Mouse (Mus musculus) cerebellum, adult 2 months (tissue): ENCODE measurements around the gene Hs2st1. TPM values are rescaled to one million over a fixed set of nuclear protein-coding genes. Genes with fewer than 3 reads are reported as not detected.
A peak's percentile ranks its signal among the peaks of the same experiment; 100 is the strongest.
"Not testable (repeated sequence)": the region's sequence is repeated elsewhere in the genome, so short reads cannot be mapped to it uniquely, and the experiment has no call there.

ENCODE experiments used
- DNase-seq, 2 experiments: peaks; one replicate each; pipeline ENCODE4 v3.0.0; 2021
- H3K27ac ChIP-seq: fragments of 200-500 bp; 2 replicates; pipeline ENCODE4 v1.5.1; 2012; ENCODE audit warnings: low read length, control low read depth, inconsistent platforms; ENCODE audit not compliant: insufficient read depth
- H3K27me3 ChIP-seq: fragments of 200-500 bp; 2 replicates; pipeline ENCODE4 v1.6.1; 2012; ENCODE audit warnings: inconsistent platforms, mild to moderate bottlenecking, low read length, moderate library complexity; ENCODE audit not compliant: control insufficient read depth, insufficient read depth
- H3K4me1 ChIP-seq: fragments of 200-500 bp; 2 replicates; pipeline ENCODE4 v1.6.1; 2011; ENCODE audit warnings: low read length; ENCODE audit not compliant: control insufficient read depth, insufficient read depth
- H3K4me3 ChIP-seq: fragments of 200-500 bp; replicated peaks from 2 replicates; pipeline ENCODE3; 2011; ENCODE audit warnings: mild to moderate bottlenecking, low read depth, low read length, control low read depth; ENCODE audit not compliant: insufficient read depth
- CTCF ChIP-seq: fragments of 200-500 bp; IDR thresholded peaks from 2 replicates; pipeline ENCODE4 v1.5.1; 2011; ENCODE audit warnings: low read depth, mild to moderate bottlenecking, control low read depth, low read length, moderate library complexity, borderline replicate concordance; ENCODE audit not compliant: insufficient read depth
- POLR2A ChIP-seq: fragments of 200-500 bp; IDR thresholded peaks from 2 replicates; pipeline ENCODE4 v1.6.1; 2011; ENCODE audit warnings: low read length, control low read depth, borderline replicate concordance; ENCODE audit not compliant: insufficient read depth
- WGBS: fragments of 180-500 bp; shearing (Covaris S2); methylation state at CpG from one replicate; pipeline ENCODE4 v1.1.7; 2018; 5-methylcytosine and 5-hydroxymethylcytosine counted together
- polyA plus RNA-seq: library from polyadenylated mRNA; depleted of rRNA; stranded (reverse); fragments of >200 nt; gene quantifications from 2 replicates; pipeline ENCODE4 v1.2.3, GENCODE M21; 2012

Hs2st1 gene
- polyA plus RNA-seq, 1 experiment: 15.4 TPM

GRCm38 (mm10) chr3:144611626-144612271 lies 41.8 kb upstream of the Hs2st1 start:
- Histone ChIP-seq H3K4me3 (no peak overlapping the region), H3K27ac (no peak overlapping the region), H3K27me3 (no peaks in the 10 kb centered on the region), H3K4me1 (no peaks in the 10 kb centered on the region)
- TF ChIP-seq POLR2A (no peak), CTCF (no peak)
- 51% methylated on average over 8 of the region's 8 CpGs for WGBS
- DNase-seq: no peak

DNA sequence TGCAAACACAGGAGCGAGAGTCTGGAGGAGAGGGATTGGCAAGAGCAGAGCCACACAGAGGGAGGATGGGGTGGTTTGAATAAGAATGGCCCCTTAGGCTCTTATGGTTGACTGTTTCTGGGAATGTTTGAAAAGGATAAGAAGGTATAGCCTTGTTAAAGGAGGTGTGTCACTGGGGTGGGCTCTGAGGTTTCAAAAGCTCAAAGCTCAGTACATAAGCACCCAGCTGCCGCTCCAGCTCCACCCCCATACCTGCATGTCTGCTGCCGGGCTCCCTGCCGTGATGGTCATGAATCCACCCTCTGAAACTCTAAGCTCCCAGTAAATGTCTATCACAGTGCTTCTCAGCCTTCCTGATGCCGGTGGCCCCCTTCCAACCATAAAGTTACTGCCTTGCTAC lies 40.8 kb upstream of the Hs2st1 start:
- 48% methylated on average over 5 of the region's 5 CpGs for WGBS

DNA sequence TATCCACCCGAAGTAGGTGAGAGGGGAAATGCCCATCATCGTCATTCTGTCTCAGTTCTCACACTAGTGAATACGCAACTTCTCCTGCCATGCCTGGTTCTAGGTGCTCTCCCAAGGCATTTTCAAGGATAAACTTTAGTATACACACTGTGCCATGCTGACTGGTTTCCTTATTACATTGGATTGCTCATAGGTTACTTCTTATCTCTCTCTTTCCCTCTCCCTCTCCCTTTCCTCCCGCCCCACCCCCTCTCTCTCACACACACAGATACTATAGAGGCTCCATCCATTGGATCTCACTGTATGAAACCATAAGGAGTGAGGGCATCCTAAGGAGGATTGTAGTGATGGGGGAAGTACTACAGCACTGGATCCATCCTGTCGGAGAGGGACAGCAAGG lies 38.1 kb upstream of the Hs2st1 start:
- no peaks in the 10 kb centered on the region for H3K4me1 ChIP-seq
- H3K4me3 ChIP-seq: no peak overlapping the region
- H3K27ac ChIP-seq: no peak overlapping the region
- no peaks in the 10 kb centered on the region for H3K27me3 ChIP-seq
- DNase-seq: no peak
- TF ChIP-seq POLR2A (no peak), CTCF (no peak)
- 91% methylated on average over 5 of the region's 5 CpGs for WGBS

More for the DNA sequence above, 40.8 kb upstream of the Hs2st1 start:
- TF ChIP-seq POLR2A (no peak), CTCF (no peak)
- DNase-seq: no peak
- Histone ChIP-seq H3K27me3 (no peaks in the 10 kb centered on the region), H3K4me1 (no peaks in the 10 kb centered on the region), H3K27ac (no peak overlapping the region), H3K4me3 (no peak overlapping the region)

DNA sequence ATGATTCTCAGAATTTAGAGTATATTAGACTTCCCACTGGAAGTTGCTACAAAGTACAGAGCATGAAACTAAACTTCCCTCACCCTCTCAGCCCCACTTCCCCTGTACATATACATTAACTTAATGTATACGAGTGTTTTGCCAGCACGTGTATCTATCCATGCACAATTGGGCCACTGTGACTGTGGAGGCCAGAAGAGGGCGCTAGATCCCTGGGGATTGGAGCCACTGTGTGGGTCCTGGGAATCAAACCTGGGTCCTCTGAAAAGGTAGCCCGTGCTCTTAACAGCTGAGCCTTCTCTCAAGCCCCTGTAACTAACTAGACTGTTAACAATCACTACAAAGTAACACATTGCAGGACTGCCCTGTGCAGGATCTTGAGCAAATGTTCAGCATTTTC lies 36.5 kb upstream of the Hs2st1 start:
- H3K27ac ChIP-seq: no peak overlapping the region
- H3K4me1 ChIP-seq: no peaks in the 10 kb centered on the region
- WGBS: 69% methylated on average over 4 of the region's 4 CpGs
- TF ChIP-seq CTCF (no peak), POLR2A (no peak)
- no peak overlapping the region for H3K4me3 ChIP-seq
- DNase-seq: no peak
- no peaks in the 10 kb centered on the region for H3K27me3 ChIP-seq

- not testable (repeated sequence) for H3K4me1 ChIP-seq, DNase-seq, H3K27me3 ChIP-seq, H3K4me3 ChIP-seq, H3K27ac ChIP-seq
- WGBS: 62% methylated on average over 7 of the region's 7 CpGs
- TF ChIP-seq CTCF: 0 out of 2 replicates have a peak, but pooled peaks have one; percentile 6
These were observed 35.8 kb upstream of the Hs2st1 start for GRCm38 (mm10) chr3:144605811-144606210.

DNA sequence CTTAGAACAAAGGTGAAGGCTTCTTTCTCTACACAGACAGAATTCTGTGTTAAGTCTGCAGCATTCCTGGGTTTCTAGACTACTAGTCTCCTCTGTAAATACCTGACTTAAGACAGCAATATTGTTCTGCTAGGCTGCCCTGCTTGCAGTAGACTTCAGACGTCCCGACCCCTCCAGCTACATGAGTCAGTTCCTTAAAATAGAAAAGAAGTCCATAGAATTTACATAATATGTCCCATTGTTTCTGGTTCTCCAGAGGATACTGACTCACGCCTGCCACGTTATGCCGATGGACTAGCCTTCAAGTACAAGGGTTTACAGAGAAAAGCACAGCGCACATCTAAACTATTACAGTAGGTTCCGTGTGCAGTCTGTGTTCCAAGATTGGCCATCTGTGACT lies 34.2 kb upstream of the Hs2st1 start:
- Histone ChIP-seq H3K27me3 (no peaks in the 10 kb centered on the region), H3K4me1 (no peaks in the 10 kb centered on the region), H3K4me3 (no peak overlapping the region), H3K27ac (no peak overlapping the region)
- TF ChIP-seq CTCF: no peak
- TF ChIP-seq POLR2A: no peak
- 74% methylated on average over 7 of the region's 7 CpGs for WGBS
- no peak for DNase-seq

GRCm38 (mm10) chr3:144603558-144603957 lies 33.6 kb upstream of the Hs2st1 start:
- no peak for TF ChIP-seq CTCF
- no peak for TF ChIP-seq POLR2A
- DNase-seq: no peak
- 89% methylated on average over 3 of the region's 3 CpGs for WGBS
- Histone ChIP-seq H3K27me3 (no peaks in the 10 kb centered on the region), H3K4me3 (no peak overlapping the region), H3K4me1 (no peaks in the 10 kb centered on the region), H3K27ac (no peak overlapping the region)

DNA sequence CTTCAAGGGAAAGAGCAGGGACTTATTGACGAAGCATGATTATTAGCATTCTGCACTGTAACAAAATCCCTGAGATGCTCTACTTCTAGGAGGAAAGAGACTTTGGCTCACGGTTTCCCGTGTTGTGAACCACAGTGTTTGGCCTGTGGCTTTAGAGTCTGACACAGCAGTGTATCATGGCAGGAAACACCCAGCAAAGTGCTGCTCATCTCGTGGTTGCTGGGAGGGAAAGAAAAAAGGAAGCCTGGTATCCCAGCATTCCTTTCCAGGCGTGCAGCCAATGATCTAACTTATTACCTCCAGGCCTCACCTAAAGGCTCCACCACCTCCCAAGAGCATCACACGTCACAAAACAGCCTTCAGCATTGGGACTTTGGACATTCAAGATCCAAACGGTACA lies 32.8 kb upstream of the Hs2st1 start:
- DNase-seq: no peak
- no peak overlapping the region for H3K27ac ChIP-seq
- TF ChIP-seq CTCF (no peak), POLR2A (no peak)
- H3K4me3 ChIP-seq: no peak overlapping the region
- 73% methylated on average over 7 of the region's 7 CpGs for whole genome bisulfite sequencing
- H3K4me1 ChIP-seq: no peaks in the 10 kb centered on the region
- H3K27me3 ChIP-seq: no peaks in the 10 kb centered on the region

DNA sequence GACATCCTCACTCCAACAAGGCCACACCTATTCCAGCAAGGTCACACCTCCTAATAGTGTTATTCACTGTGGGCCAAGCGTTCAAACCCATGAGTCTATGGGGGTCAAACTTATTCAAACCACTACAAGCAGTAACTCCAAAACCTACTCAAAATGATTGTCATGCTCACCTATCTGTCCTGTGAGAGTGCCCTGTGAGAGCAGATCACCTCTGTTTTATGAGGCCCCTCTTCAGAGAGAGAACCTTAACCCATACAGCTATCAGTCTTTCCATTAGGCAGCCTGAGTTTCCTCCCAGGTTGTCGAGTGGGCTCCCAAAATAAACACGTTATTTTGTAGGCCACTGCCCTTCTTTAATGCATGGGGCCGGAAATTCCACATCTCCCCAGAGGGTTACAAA lies 32.4 kb upstream of the Hs2st1 start:
- no peak for DNase-seq
- Histone ChIP-seq H3K4me1 (no peaks in the 10 kb centered on the region), H3K27me3 (no peaks in the 10 kb centered on the region), H3K4me3 (no peak overlapping the region), H3K27ac (no peak overlapping the region)
- 72% methylated on average over 4 of the region's 4 CpGs for WGBS
- no peak for TF ChIP-seq POLR2A
- no peak for TF ChIP-seq CTCF
